Mouse (Mus musculus) myocyte (in vitro differentiated cells): Measurements from ENCODE around the gene Ank3.

Experiments
- CEBPB ChIP-seq: IDR thresholded peaks from 2 replicates; pipeline ENCODE4 v1.6.1; 2011; ENCODE audit warnings: mild to moderate bottlenecking, moderate library complexity; ENCODE audit not compliant: poor library complexity, insufficient read depth, severe bottlenecking
- E2F4 ChIP-seq: IDR thresholded peaks from one replicate; pipeline ENCODE4 v1.6.1; 2011; ENCODE audit warnings: mild to moderate bottlenecking, control low read depth, moderate library complexity; ENCODE audit not compliant: insufficient read depth
- MAX ChIP-seq: IDR thresholded peaks from one replicate; pipeline ENCODE4 v1.6.1; 2011; ENCODE audit warnings: low read depth, mild to moderate bottlenecking, control low read depth
- MYOD1 ChIP-seq, 3 experiments: IDR thresholded peaks; one replicate each; pipeline ENCODE4 v1.6.1; 2011; ENCODE audit warnings: control low read depth in 2 of 3, low read depth in 2 of 3, mild to moderate bottlenecking in 2 of 3, moderate library complexity in 1 of 3; ENCODE audit not compliant: insufficient read length in 2 of 3, control insufficient read depth in 1 of 3
- MYOG ChIP-seq, 3 experiments: IDR thresholded peaks; one replicate each; pipeline ENCODE4 v1.6.1; 2011; ENCODE audit warnings: control low read depth in 2 of 3, low read depth in 2 of 3, mild to moderate bottlenecking in 2 of 3; ENCODE audit not compliant: insufficient read length in 2 of 3, control insufficient read depth in 1 of 3, insufficient read depth in 1 of 3
- POLR2A ChIP-seq: IDR thresholded peaks from one replicate; pipeline ENCODE4 v1.6.1; 2011; ENCODE audit warnings: low read depth, mild to moderate bottlenecking, control low read depth, moderate library complexity; ENCODE audit not compliant: insufficient read length
- POLR2AphosphoS2 ChIP-seq: IDR thresholded peaks from one replicate; pipeline ENCODE4 v1.6.1; 2011; ENCODE audit warnings: low read depth, control low read depth; ENCODE audit not compliant: insufficient read length
- SRF ChIP-seq: IDR thresholded peaks from one replicate; pipeline ENCODE4 v1.6.1; 2011; ENCODE audit warnings: low read depth; ENCODE audit not compliant: control insufficient read depth, insufficient read length
- TCF12 ChIP-seq: IDR thresholded peaks from one replicate; pipeline ENCODE4 v1.6.1; 2011; ENCODE audit warnings: mild to moderate bottlenecking, control low read depth; ENCODE audit not compliant: poor library complexity, insufficient read depth, severe bottlenecking
- TCF3 ChIP-seq: IDR thresholded peaks from one replicate; pipeline ENCODE4 v1.6.1; 2011; ENCODE audit warnings: low read depth, control low read depth; ENCODE audit not compliant: insufficient read length

GRCm38 (mm10) chr10:69656321-69656720 is 257.7 kb downstream of the Ank3 start:
- TF ChIP-seq POLR2AphosphoS2 (no peak), E2F4 (no peak), POLR2A (no peak), MYOD1 (IDR thresholded peaks at IDR 0.05; ENCODE audit: control insufficient read depth in 1 of 3, insufficient read length in 2 of 3, low read depth in 2 of 3) (no peak), MAX (no peak), TCF3 (no peak), TCF12 (no peak), SRF (no peak), CEBPB (no peak), MYOG (IDR thresholded peaks at IDR 0.05; ENCODE audit: control insufficient read depth in 1 of 3, insufficient read depth in 1 of 3, insufficient read length in 2 of 3, low read depth in 2 of 3) (no peak)
